Mouse (Mus musculus) thymus, postnatal 4 days (tissue): ENCODE data around the gene Opcml.

Experiments
- DNase-seq: peaks from one replicate; pipeline ENCODE4 v3.0.0; 2021

Gene Opcml

GRCm38 (mm10) chr9:27871624-27872023 is 81.0 kb downstream of the Opcml start:
- DNase-seq = no peak

GRCm38 (mm10) chr9:27889636-27890035 is 99.1 kb downstream of the Opcml start:
- no peak for DNase-seq

GRCm38 (mm10) chr9:27917250-27917649 is 126.7 kb downstream of the Opcml start:
- no peak for DNase-seq

GRCm38 (mm10) chr9:27923495-27923894 is 132.9 kb downstream of the Opcml start:
- no peak for DNase-seq

GRCm38 (mm10) chr9:27923945-27924825 is 133.6 kb downstream of the Opcml start:
- DNase-seq = no peak

GRCm38 (mm10) chr9:27925650-27926049 is 135.1 kb downstream of the Opcml start:
- DNase-seq = no peak

- DNase-seq = no peak
These were observed 146.7 kb downstream of the Opcml start for GRCm38 (mm10) chr9:27937253-27937652.

GRCm38 (mm10) chr9:27937660-27938059 is 147.1 kb downstream of the Opcml start:
- no peak for DNase-seq

- DNase-seq = no peak
These were observed 154.9 kb downstream of the Opcml start for GRCm38 (mm10) chr9:27945323-27946010.

GRCm38 (mm10) chr9:27951110-27951509 is 160.5 kb downstream of the Opcml start:
- no peak for DNase-seq

- DNase-seq = no peak
These were observed 171.1 kb downstream of the Opcml start for GRCm38 (mm10) chr9:27961682-27962081.

GRCm38 (mm10) chr9:27963385-27963784 is 172.8 kb downstream of the Opcml start:
- DNase-seq = no peak

GRCm38 (mm10) chr9:27964902-27965550 is 174.5 kb downstream of the Opcml start:
- no peak for DNase-seq

- DNase-seq = no peak
These were observed 177.7 kb downstream of the Opcml start for GRCm38 (mm10) chr9:27968266-27968665.

GRCm38 (mm10) chr9:27972293-27972692 is 181.7 kb downstream of the Opcml start:
- no peak for DNase-seq

- DNase-seq = no peak
These were observed 192.0 kb downstream of the Opcml start for GRCm38 (mm10) chr9:27982576-27982975.

- no peak for DNase-seq
These were observed 196.3 kb downstream of the Opcml start for GRCm38 (mm10) chr9:27986604-27987588.

- no peak for DNase-seq
These were observed 201.0 kb downstream of the Opcml start for GRCm38 (mm10) chr9:27991611-27992010.

- no peak for DNase-seq
These were observed 206.0 kb downstream of the Opcml start for GRCm38 (mm10) chr9:27996536-27996935.

- DNase-seq = no peak
These were observed 208.2 kb downstream of the Opcml start for GRCm38 (mm10) chr9:27998767-27999166.

GRCm38 (mm10) chr9:28003131-28003530 is 212.6 kb downstream of the Opcml start:
- no peak for DNase-seq

GRCm38 (mm10) chr9:28011483-28011882 is 220.9 kb downstream of the Opcml start:
- DNase-seq = no peak
